Mouse (Mus musculus) ovary, postnatal 36 days (tissue): ENCODE data around the gene Ttc39a.

Experiments
- DNase-seq: peaks from one replicate; pipeline ENCODE4 v3.0.0; 2022; ENCODE audit warnings: low spot score, mixed read lengths

Gene Ttc39a

DNA sequence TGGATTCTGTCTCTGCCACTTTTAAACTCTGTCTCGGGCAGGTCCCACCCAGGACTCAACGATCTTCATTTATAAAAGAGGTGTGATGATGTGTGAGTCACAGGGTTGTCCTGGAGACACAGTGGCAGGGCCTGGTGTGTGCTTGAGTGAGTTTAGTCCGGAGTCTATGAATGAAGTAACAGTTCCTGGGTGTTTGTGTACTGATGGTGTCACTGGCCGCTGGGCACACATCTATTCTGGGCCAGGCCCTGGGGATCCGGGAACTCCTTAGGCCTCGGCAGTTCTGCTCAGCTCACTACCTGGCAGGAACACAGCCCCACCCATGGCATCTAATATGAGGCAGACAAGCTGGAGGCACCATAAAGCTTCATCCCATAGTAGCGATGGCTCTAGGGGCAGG is 15.2 kb downstream of the Ttc39a start:
- DNase-seq: no peak

DNA sequence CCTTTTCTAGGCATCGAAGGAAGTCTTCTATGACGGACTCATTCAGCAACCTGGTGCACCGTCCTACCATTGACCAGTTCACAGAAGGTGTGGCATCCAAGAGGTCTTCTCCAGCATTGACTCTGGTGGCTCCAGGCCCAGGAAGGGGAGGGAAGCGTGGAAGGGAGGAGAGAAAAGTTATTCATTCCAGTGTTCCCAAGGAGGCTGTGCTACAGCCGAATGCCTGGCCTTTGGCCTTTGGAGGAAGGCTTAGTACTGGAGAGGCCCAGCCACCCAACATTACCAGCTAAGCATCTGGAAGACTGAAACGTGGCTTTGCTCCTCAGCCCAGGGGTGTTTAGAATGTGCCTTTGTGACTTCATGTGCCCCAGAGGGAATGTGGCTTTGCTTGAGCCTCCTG is 16.0 kb downstream of the Ttc39a start:
- no peak for DNase-seq

DNA sequence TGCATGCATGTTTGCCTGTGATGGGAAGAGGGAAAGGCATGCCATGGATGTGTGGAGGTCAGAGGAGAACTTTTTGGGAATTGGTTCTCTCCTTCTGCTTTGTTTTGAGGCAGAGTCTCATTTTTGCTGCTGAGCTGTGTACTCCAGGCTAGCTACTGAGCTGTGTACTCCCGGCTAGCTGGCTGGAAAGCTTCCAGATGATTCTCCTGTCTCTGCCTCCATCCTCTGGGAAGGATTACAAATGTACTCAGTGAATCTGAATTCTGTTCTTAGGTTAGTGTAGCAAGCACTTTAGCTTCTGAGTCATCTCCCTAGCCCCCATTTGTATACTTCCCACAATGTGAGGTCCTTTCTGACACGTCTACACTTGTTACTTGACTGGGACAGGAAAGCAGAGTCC is 17.0 kb downstream of the Ttc39a start:
- DNase-seq: no peak

DNA sequence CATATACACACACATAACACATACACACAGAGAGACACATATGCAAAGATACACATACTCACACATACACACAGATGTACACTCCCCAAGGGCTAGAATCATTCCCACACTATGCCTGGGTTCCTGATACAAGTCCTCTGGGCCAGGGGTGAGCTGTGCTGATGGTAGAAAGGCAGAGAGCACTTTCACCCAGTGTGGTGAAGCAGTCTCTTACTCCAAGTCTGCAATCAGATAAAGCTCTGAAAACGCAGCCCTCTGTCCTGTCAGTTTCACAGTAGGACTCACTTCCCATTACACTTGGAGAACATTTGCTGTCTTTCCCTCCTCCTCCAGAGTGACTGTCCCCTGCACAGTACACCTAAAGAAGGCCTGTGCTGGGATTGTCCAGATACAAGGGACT is 20.6 kb downstream of the Ttc39a start:
- DNase-seq: no peak

DNA sequence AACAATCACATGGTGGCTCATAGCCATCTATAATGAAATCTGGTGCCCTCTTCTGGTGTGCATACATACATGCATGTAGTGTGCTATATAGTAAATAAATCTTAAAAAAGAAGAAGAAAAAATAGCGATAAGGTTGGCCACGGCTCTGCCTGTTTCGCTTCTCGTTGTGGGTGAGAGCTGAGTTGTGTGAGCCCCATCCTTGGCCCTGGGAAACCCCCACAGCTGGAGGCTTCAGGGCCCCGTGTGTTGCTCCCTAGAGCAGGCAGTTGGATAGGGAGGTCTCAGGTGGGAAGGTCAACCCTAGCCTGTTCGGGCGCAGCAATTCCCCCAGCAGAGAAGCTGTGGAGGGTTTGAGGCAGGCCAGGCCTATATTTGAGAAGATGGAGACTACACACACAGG is 23.8 kb downstream of the Ttc39a start:
- no peak for DNase-seq

DNA sequence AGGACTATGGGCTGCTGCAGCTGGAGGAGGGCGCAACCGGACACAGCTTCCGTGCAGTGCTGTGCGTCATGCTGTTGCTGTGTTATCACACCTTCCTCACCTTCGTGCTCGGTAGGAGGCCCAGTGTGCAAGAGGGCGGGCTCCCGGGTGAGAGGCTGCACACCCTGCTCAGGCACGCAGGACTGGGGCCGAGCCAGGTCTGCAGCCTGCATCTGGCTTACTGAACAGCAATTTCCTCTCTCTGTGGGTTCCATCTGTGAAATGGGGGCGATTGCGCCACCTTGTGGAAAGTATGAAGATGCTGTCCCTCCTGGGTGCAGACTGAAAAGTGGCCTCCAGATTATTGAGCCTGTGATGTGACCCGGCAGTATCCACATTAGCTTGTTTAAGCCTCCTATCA is 24.4 kb downstream of the Ttc39a start:
- DNase-seq: peak; percentile 51

DNA sequence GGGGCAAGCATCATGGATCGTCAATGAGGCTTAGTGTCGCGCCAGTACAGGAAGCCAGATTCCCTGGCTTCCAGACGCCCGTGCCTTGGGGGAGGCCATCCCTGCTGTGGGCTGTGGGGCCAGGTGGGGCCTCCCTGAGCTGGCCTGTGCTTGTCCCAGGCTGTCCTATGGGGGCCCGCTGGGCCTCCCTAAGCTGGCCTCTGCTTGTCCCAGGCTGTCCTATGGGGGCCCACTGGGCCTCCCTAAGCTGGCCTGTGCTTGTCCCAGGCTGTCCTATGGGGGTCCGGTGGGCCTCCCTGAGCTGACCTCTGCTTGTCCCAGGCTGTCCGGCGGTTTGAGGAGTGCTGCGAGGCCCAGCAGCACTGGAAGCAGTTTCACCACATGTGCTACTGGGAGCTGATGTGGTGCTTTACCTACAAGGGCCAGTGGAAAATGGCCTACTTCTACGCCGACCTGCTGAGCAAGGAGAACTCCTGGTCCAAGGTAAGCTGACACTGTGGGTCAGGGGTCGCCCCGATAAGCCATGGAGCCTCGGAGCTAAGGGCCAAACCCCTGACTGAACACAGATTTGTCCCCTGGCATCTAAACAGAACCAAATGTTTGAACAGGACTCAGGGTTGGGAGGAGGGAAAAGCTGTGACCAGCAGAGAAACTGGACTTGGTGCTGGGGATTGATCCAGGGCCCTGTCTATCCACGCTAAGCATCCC is 26.4 kb downstream of the Ttc39a start:
- DNase-seq: no peak

DNA sequence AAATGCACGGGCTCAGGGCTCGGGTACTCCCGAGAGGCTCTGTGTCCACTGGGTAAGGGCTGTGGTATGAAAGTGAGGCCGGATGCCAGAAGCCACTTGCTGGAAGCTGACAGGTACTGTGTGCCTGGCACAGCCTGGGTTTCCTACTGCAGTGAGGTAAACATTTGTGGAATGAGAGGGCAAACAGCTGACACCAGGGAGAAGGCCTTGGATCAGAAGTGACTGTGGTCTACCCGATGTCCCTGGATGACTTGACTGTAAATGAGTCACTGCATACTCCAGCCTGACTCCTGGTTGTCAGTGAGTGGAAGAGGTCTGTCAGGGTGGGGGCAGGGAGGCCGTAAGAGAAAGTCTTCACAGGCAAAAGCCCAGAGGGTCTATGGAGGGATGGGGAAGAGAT is 27.2 kb downstream of the Ttc39a start:
- DNase-seq: no peak

DNA sequence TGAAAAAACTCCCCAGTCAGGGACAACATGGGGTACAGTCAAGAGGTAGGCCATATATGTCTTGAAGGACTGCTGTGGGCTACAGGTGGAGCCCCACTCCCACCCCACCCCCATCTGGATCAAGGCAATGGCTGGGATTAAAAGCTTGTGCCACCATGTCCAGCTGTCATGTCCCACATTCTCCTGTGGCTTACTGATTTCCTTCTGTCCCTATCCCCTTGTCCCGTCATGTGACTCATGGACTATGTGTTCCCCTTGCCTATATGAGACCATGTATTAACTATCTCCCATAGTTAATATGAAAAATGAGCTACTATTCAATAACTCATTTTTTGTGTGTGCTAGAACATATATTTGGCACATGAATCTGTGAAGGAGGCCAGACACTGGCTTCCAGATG is 27.8 kb downstream of the Ttc39a start:
- no peak for DNase-seq

DNA sequence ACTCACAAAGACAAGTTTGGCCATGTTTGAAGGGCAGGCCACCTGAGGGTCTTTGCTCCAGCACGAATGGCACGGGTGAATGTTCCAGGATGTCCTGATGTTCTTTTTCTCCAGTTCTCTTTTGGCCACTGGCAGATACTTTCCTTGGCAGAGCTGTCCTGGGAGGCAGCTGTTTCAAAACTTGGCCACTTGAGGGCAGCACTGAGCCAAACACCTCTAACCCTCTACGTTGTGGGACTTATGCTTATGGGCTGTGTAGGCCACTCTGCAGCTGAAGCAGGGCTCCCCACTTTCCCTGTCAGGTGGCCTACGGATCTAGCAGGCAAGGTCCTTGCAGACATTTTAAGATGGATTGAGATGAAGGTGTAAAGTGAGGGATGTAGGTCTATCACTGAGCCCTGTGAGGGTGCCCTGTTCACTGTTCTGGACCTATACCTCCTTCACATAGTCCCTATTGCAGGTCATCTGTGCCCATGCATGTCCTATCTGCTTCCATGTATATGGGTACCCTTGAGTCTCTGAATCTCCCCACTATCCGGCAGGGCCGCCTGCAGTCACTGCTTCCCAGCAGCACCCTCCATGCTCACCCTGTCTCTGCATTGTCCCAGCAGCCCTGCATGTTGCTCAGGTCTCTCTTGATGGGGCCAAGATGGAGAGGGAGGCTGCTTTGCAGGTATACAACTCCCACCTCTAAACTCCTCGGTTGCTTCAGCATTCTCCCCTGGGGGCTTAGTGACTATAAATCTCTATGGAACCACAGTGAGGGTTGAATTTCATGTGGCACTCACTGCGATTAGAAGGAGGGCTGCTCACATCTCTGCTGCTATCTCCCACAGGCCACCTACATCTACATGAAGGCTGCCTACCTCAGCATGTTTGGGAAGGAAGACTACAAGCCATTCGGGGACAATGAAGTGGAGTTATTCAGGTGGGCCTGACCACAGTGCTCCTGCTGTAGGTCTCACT is 31.8 kb downstream of the Ttc39a start:
- DNase-seq: peak; percentile 67

DNA sequence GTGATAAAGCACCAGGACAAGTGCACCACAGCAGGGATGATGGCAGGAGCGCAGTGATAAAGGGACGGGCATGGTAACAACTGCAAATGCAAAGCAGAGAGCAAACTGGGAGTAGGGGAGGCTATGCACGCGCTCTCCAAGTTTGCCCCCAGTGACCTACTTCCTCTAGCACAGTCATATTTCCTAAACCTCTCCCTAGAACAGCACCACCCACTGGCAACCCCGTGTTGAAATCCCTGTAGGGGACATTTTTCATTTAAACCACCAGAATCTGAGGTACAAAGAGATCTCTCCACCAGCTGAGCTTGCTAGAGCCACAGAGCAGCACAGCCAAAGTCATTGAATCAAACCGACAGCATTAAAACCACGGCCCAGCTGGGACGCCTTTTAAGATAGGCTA is 32.7 kb downstream of the Ttc39a start:
- no peak for DNase-seq

DNA sequence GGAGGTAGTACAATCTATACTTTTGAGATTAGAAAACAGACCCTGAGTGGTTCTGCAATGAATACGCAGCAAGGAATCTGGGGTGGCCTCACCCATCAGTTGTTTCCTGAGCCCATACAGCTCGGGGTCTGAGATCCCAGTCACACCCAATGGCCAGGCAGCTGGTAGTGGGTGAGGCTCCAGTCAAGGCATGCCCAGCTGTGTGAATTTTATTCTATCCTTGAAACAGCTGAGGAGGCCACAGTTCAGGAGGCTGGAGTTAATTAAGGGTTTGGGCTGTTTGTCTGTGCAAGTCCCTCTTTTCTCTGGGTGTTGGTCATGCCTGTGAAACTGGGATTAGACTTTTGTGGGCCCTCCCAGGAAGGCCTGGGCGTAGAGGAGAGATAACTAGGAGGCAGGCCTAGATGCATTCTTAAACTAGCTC is 33.4 kb downstream of the Ttc39a start:
- DNase-seq: no peak

DNA sequence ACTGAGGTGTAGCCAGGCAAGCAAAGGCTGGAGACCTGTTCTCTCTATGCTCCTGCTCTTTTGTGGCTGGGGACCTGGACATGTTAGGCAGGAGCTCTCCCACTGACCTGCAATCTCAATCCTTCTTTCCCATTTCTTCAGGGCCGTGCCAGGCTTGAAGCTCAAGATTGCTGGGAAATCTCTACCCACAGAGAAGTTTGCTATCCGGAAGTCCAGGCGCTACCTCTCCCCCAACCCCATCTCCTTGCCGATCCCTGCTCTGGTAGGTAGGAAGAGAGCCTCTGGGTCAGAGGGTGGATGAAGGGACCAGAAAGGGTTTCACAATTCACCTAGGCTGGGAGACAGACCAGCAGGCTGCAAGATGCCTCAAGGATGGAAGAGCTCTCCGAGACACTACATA is 34.0 kb downstream of the Ttc39a start:
- no peak for DNase-seq

DNA sequence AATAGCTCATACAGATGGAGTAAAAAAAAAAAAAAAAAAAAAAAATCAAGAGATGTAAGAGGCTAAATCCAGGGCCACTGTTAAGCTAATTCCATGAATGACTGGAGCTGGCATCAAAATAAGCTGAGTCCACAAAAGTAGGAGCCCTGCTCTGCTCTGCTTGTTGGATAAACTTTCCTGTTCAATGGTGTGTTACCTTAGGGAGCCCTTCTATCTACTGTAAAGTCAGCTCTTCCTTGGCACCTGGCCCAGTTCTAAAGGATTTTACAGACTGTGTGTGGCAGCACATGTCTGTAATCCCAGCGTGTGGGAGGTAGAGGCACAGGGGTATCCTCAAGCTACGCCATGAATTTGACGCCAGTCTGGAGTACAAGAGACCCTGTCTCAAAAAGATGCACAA is 34.6 kb downstream of the Ttc39a start:
- DNase-seq: no peak

DNA sequence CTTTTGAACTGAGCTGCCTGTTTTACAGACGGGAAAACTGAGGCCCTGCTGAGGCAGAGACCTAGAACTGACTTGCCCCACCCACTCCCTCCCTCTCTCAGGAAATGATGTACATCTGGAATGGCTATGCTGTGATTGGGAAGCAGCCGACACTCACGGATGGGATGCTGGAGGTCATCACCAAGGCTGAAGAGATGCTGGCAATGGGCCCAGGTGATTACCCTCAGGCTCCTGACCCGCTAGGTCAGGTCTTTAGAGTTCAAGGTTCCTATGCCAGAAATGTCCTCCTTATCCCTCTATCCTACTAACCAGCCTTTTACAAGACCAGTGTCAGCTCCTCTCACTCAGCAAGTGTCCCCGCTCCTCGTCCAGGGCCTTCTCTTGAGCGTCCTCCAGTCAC is 35.7 kb downstream of the Ttc39a start:
- no peak for DNase-seq

DNA sequence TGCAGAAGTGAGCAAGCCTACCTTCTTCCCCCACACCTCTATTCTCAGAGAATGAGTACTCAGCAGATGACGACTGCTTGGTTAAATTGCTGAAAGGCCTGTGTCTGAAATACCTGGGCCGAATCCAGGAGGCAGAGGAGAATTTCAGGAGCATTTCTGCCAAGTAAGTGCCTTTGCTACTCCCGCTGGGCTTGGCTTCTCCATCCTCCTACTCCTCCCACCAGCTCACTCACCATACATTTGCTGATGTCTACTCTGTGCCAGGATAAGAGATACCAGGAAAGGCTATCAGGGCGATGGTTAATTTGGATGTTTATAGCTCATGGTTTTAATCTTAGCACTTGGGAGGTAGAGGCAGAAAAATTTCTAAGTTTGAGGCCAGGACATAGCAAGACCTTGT is 36.2 kb downstream of the Ttc39a start:
- DNase-seq: no peak

DNA sequence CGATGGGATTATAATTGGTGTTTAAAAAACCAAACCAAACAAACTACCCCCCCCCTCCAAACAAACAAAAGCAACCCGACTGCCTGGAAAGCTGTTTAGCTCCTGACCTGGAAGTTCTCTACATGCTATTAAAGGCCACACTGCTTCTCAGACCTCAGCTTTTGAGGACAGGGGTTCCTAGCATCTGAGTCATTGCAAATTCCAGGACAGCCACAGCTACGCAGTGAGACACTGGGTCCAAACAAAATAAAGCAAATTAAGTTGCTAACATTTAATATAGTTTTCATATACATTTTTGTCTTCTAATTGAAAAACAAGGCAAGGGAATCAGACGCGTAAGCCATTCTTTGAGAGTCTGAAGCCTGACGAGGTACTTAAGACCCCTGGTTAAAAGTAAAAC is 38.0 kb downstream of the Ttc39a start:
- DNase-seq: no peak

DNA sequence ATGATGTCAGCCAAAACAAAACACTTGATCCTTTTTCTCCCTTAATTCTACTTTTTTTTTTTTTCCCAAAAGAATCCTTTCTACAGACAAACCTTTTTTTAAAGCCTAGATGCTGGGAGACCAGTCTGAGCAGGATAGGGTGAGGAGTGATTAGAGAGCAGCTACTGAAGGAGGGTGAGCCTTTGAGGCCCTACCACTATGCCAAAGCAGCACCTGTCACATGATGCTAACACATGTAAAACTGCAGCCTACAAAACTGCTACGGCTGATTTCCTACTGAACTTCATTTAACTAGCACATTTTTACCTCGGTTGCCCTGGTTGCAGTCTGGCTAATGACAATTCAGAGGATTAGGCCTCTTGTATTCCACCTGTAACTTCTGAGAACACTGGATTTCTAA is 38.5 kb downstream of the Ttc39a start:
- DNase-seq: no peak

DNA sequence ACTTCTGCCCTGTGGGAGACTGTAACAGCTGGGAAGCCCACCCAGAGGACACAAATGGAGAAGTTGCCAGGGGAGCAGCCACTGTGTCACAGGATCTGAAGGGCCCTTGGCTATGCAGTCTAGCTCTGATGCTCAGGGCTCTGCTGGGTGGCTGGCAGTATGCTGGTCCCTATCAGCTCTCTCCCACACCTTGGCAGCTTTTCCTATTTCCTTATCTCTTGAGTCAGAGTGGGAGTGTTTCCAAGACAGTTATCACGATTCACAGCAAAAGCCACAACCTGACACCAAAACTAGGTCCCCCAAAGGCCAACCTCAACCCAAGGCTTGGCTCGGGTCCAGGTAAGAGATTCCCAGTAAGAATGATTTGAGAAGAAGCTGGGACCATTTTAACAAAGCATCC is 39.0 kb downstream of the Ttc39a start:
- peak; percentile 26 for DNase-seq

DNA sequence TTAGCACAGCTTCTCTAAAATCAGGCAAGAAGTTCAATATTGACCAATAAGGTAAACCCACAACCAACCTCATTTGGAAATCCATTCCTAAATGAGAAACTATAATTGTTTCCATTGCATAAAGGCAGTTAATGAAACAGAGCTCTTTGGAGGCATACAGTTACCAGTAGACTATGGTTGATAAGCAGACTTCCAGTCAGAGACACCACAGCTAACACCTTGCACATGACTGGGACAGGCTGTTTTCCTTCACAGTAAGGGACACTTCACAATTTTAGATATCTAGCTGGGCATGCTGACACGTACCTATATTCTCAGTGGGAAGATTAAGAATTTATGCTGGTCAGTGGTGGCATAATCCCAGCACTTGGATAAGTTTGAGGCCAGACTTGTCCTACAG is 39.5 kb downstream of the Ttc39a start:
- no peak for DNase-seq

DNA sequence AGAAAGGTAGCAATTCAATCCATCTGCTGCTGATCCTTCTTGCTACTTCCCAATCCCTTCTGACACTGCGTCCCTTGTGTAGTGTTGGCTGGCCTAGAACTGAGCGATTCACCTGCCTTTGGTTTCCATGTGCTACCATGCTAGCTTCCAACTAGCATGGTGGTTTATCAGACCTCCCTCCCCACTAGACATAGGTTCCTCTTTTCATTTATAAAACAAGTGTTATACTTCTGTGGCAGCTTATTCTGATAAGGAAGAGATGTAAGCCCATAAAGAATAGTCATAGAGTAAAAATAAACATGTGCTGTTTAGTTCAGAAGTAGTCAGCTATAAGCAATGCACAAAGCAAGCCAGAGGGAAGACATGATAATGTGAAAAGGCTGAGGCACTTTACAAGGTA is 42.1 kb downstream of the Ttc39a start:
- no peak for DNase-seq

DNA sequence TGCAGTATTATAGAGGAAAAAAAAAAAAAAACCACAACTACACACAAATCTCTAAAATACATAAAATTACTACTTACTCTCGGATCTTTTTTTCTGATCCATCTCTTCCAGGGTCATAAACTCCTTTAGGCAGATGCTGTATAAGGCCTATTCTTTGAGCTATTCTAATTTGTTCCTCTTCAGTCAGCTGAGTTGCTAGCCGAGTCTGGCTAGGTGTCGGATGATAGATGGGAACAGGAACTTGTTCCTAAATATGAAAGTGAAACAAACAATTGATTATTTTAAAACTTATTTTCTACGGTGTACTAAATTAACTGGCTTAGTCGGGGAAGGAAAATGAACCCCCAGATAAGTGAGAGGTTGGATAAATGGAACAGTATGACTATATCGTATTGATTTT is 50.4 kb downstream of the Ttc39a start:
- DNase-seq: no peak

DNA sequence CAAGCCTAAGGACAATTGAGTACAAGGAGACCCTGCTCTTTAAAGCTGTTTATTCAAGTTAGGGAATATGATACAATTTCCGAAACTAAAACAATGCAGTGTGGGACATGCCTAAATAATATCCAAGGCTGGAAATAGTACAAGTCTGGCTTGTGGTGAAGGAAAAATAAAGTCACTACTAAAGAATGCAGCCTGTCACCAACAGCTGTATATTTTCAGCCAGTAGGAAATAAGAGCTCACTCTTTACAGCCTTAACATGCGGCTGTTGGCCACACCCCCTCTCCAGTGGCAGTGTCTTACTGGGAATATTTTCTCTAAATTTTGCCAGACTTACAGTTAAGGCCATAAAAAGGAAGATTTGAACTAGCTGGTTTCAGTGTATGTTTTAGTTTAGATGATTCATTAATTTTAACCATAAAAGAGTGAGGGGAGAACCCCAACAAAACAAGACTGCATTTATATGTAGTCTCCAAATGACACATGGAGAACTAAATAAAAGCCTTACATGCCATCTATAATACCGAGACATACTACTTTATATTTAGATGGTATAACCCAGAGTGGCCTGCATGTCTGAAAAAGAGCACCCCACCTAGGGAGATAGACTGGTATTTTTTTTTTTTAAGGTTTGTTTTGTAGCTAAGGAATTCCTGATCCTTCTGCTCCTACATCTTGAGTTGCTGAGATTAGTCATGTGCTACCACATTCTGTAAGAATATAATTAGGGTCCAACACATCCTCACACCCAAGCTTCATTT is 54.2 kb downstream of the Ttc39a start:
- no peak for DNase-seq
